Mouse (Mus musculus) inflammation-experienced regulatory T-cells, adult 16 weeks (primary cell): ENCODE data around the gene Gm1123. TPM values are rescaled to one million over a fixed set of nuclear protein-coding genes. Genes with fewer than 3 reads are reported as not detected.

Experiments
- polyA plus RNA-seq: library from polyadenylated mRNA; unstranded; fragments of 100-300 nt; shearing (Covaris generic); gene quantifications from one replicate; pipeline ENCODE4 v1.2.1, GENCODE M21; 2017

Gm1123 gene
- 0.82 TPM for polyA plus RNA-seq

GRCm38 (mm10) chr9:99035575-99035974 lies at the start of gene Gm1123:
Gm1123 (minus strand) TSS chr9:99035715.

GRCm38 (mm10) chr9:98985800-98986475 lies 49.6 kb downstream of the Gm1123 start, which contains the start of gene Faim:
Faim (plus strand) TSS chr9:98986373.

Other genes starting within 250 kb of the Gm1123 start
- not detected for gene Prr23a1, start 193.2 kb downstream of the Gm1123 start, polyA plus RNA-seq
- gene Prr23a2, start 179.2 kb downstream of the Gm1123 start, polyA plus RNA-seq, result not detected
- gene Prr23a3, start 170.9 kb downstream of the Gm1123 start, polyA plus RNA-seq, result not detected
- not detected for gene 7420426K07Rik, start 132.6 kb downstream of the Gm1123 start, polyA plus RNA-seq
- gene Foxl2, start 80.4 kb downstream of the Gm1123 start, polyA plus RNA-seq, result not detected
- gene Faim, start 49.3 kb downstream of the Gm1123 start, polyA plus RNA-seq, result 79.2 TPM
- gene Pik3cb, start 104.9 kb upstream of the Gm1123 start, polyA plus RNA-seq, result 2.8 TPM
- not detected for gene Faiml, start 201.5 kb upstream of the Gm1123 start, polyA plus RNA-seq
- gene Cep70, start 207.7 kb upstream of the Gm1123 start, polyA plus RNA-seq, result 23.0 TPM